Mouse (Mus musculus) small intestine, adult 2 months (tissue): ENCODE data around the gene Exoc3.
A peak's percentile ranks its signal among the peaks of the same experiment; 100 is the strongest.

Experiments
- CTCF ChIP-seq: fragments of 200-500 bp; IDR thresholded peaks from 2 replicates; pipeline ENCODE4 v1.5.1; 2012; ENCODE audit warnings: low read depth, mild to moderate bottlenecking, control low read depth, inconsistent platforms, low read length, moderate library complexity, mixed read lengths; ENCODE audit not compliant: insufficient replicate concordance, insufficient read length; ENCODE audit errors: extremely low read depth
- POLR2A ChIP-seq: fragments of 200-500 bp; IDR thresholded peaks from 2 replicates; pipeline ENCODE4 v1.6.1; 2012; ENCODE audit warnings: low read depth, mild to moderate bottlenecking, control low read depth, inconsistent platforms, low read length, moderate library complexity

DNA sequence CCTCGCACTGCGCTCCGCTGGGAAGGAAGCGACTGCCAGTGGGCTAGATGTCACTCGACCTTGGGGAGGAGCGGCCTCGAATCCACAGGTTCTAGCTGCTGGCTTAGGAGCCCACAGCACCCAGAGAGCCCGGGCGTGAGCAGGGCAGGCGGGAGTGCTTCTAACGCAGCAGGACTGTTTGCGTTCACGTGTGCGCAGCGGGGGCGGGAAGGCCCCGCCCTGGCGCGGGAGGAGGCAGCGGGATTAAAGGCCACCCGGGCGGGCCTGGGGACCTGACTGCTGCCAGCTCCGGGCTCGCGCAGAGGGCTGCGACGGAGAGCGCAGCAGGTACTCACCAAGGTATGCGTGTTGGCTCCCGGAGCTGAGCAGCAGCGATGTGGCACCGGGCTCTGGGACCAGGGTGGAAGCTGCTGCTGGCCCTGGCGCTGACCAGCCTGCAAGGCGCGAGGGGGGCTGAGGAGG, 87.4 kb downstream of the Exoc3 start, which contains the start of gene Slc9a3:
- TF ChIP-seq CTCF (no peak), POLR2A (peak; percentile 93)
